Mouse (Mus musculus): ENCODE measurements around the gene Bco1. TPM values are rescaled to one million over a fixed set of nuclear protein-coding genes. Genes with fewer than 3 reads are reported as not detected.

The Bco1 gene
- 0.06 and 0.07 TPM in 2 replicates for polyA plus RNA-seq (2012; rRNA removed)

- 93% methylated on average over 12 of the region's 12 CpGs for WGBS
- Histone ChIP-seq H3K27me3 (ENCODE audit: control insufficient read depth, insufficient read depth, low read length) (no peaks in the 10 kb centered on the region), H3K4me1 (replicated peaks; ENCODE audit: control insufficient read depth, insufficient read depth, low read length) (no peaks in the 10 kb centered on the region), H3K27ac (ENCODE audit: control insufficient read depth, insufficient read depth, low read length) (no peak within 1 kb of the TSS), H3K36me3 (ENCODE audit: control insufficient read depth, insufficient read depth, low read length) (no peaks in the 10 kb centered on the region), H3K4me3 (ENCODE audit: control insufficient read depth, insufficient read depth, low read length) (no peak within 1 kb of the TSS)
- DNase-seq = no peak
- no peak for TF ChIP-seq CTCF (IDR thresholded peaks at IDR 0.05; ENCODE audit: borderline replicate concordance, control insufficient read depth, extremely low read depth, insufficient read depth, low read length, poor library complexity)
- no peak for TF ChIP-seq POLR2A (IDR thresholded peaks at IDR 0.05; ENCODE audit: control insufficient read depth, extremely low read depth, insufficient read depth, low read length, poor library complexity)
Observed at GRCm38 (mm10) chr8:117095647-117096046, at the start of gene Bco1. Bco1 (plus strand) TSS chr8:117095854.

GRCm38 (mm10) chr8:117049444-117049843 is 46.2 kb upstream of the Bco1 start:
- Histone ChIP-seq H3K4me3 (ENCODE audit: control insufficient read depth, insufficient read depth, low read length) (no peak overlapping the region), H3K27ac (ENCODE audit: control insufficient read depth, insufficient read depth, low read length) (no peak overlapping the region), H3K36me3 (ENCODE audit: control insufficient read depth, insufficient read depth, low read length) (no peaks in the 10 kb centered on the region), H3K27me3 (ENCODE audit: control insufficient read depth, insufficient read depth, low read length) (no peaks in the 10 kb centered on the region), H3K4me1 (replicated peaks; ENCODE audit: control insufficient read depth, insufficient read depth, low read length) (peaks cover 8% of the 10 kb centered on the region)
- TF ChIP-seq POLR2A (IDR thresholded peaks at IDR 0.05; ENCODE audit: control insufficient read depth, extremely low read depth, insufficient read depth, low read length, poor library complexity) (no peak), CTCF (IDR thresholded peaks at IDR 0.05; ENCODE audit: borderline replicate concordance, control insufficient read depth, extremely low read depth, insufficient read depth, low read length, poor library complexity) (no peak)
- 85% methylated on average over 7 of the region's 7 CpGs for WGBS
- DNase-seq = no peak

GRCm38 (mm10) chr8:117050763-117051162 is 44.9 kb upstream of the Bco1 start:
- Histone ChIP-seq H3K27me3 (ENCODE audit: control insufficient read depth, insufficient read depth, low read length) (no peaks in the 10 kb centered on the region), H3K4me1 (replicated peaks; ENCODE audit: control insufficient read depth, insufficient read depth, low read length) (peaks cover 8% of the 10 kb centered on the region), H3K4me3 (ENCODE audit: control insufficient read depth, insufficient read depth, low read length) (no peak overlapping the region), H3K36me3 (ENCODE audit: control insufficient read depth, insufficient read depth, low read length) (no peaks in the 10 kb centered on the region), H3K27ac (ENCODE audit: control insufficient read depth, insufficient read depth, low read length) (no peak overlapping the region)
- WGBS = 65% methylated on average over 9 of the region's 9 CpGs
- no peak for DNase-seq
- TF ChIP-seq CTCF (IDR thresholded peaks at IDR 0.05; ENCODE audit: borderline replicate concordance, control insufficient read depth, extremely low read depth, insufficient read depth, low read length, poor library complexity) (no peak), POLR2A (IDR thresholded peaks at IDR 0.05; ENCODE audit: control insufficient read depth, extremely low read depth, insufficient read depth, low read length, poor library complexity) (no peak)

- no peak for DNase-seq
- H3K4me3 ChIP-seq (ENCODE audit: control insufficient read depth, insufficient read depth, low read length) = no peak overlapping the region
- H3K27ac ChIP-seq (ENCODE audit: control insufficient read depth, insufficient read depth, low read length) = no peak overlapping the region
- no peaks in the 10 kb centered on the region for H3K27me3 ChIP-seq (ENCODE audit: control insufficient read depth, insufficient read depth, low read length)
- 67% methylated on average over 9 of the region's 9 CpGs for whole genome bisulfite sequencing
- no peaks in the 10 kb centered on the region for H3K36me3 ChIP-seq (ENCODE audit: control insufficient read depth, insufficient read depth, low read length)
- H3K4me1 ChIP-seq (replicated peaks; ENCODE audit: control insufficient read depth, insufficient read depth, low read length) = peaks cover 8% of the 10 kb centered on the region
- TF ChIP-seq CTCF (IDR thresholded peaks at IDR 0.05; ENCODE audit: borderline replicate concordance, control insufficient read depth, extremely low read depth, insufficient read depth, low read length, poor library complexity) = no peak
- no peak for TF ChIP-seq POLR2A (IDR thresholded peaks at IDR 0.05; ENCODE audit: control insufficient read depth, extremely low read depth, insufficient read depth, low read length, poor library complexity)
Observed at GRCm38 (mm10) chr8:117051316-117051715, 44.3 kb upstream of the Bco1 start.

GRCm38 (mm10) chr8:117053135-117054079 is 42.2 kb upstream of the Bco1 start:
- H3K4me3 ChIP-seq (ENCODE audit: control insufficient read depth, insufficient read depth, low read length) = no peak overlapping the region
- H3K27ac ChIP-seq (ENCODE audit: control insufficient read depth, insufficient read depth, low read length) = no peak overlapping the region
- no peaks in the 10 kb centered on the region for H3K36me3 ChIP-seq (ENCODE audit: control insufficient read depth, insufficient read depth, low read length)
- no peaks in the 10 kb centered on the region for H3K27me3 ChIP-seq (ENCODE audit: control insufficient read depth, insufficient read depth, low read length)
- 46% methylated on average over 12 of the region's 12 CpGs for WGBS
- peaks cover 8% of the 10 kb centered on the region for H3K4me1 ChIP-seq (replicated peaks; ENCODE audit: control insufficient read depth, insufficient read depth, low read length)
- peak; percentile 71 for DNase-seq
- TF ChIP-seq POLR2A (IDR thresholded peaks at IDR 0.05; ENCODE audit: control insufficient read depth, extremely low read depth, insufficient read depth, low read length, poor library complexity) (no peak), CTCF (IDR thresholded peaks at IDR 0.05; ENCODE audit: borderline replicate concordance, control insufficient read depth, extremely low read depth, insufficient read depth, low read length, poor library complexity) (no peak; the same call in 1 of the 2 replicates)

GRCm38 (mm10) chr8:117054146-117054545 is 41.5 kb upstream of the Bco1 start:
- WGBS = 80% methylated on average over 3 of the region's 3 CpGs
- TF ChIP-seq POLR2A (IDR thresholded peaks at IDR 0.05; ENCODE audit: control insufficient read depth, extremely low read depth, insufficient read depth, low read length, poor library complexity) (no peak), CTCF (IDR thresholded peaks at IDR 0.05; ENCODE audit: borderline replicate concordance, control insufficient read depth, extremely low read depth, insufficient read depth, low read length, poor library complexity) (no peak)
- H3K27ac ChIP-seq (ENCODE audit: control insufficient read depth, insufficient read depth, low read length) = no peak overlapping the region
- no peak overlapping the region for H3K4me3 ChIP-seq (ENCODE audit: control insufficient read depth, insufficient read depth, low read length)
- H3K36me3 ChIP-seq (ENCODE audit: control insufficient read depth, insufficient read depth, low read length) = no peaks in the 10 kb centered on the region
- no peak for DNase-seq
- no peaks in the 10 kb centered on the region for H3K27me3 ChIP-seq (ENCODE audit: control insufficient read depth, insufficient read depth, low read length)
- H3K4me1 ChIP-seq (replicated peaks; ENCODE audit: control insufficient read depth, insufficient read depth, low read length) = peaks cover 8% of the 10 kb centered on the region
